Mouse (Mus musculus): ENCODE data around the gene Cryz.

DNA sequence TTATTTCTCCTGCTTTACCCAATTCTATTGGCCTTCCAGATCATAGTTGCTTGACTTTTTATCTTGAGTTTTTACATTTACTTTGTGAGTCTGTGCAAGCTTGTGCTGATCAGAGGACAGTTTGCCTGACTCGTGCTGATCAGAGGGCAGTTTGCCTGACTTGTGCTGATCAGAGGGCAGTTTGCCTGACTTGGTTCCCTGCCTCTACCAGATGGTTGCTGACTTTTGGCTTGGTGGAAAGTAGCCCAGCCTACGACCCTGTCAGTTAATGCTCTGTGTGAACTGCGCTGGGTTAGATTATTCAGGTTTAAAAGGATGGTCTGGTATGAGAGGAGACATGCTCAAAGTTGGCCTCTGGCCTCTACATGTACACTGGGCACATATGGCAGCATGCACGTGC lies 19.6 kb downstream of the Cryz start:
- TF ChIP-seq POLR2A (IDR thresholded peaks at IDR 0.05; ENCODE audit: low read depth, low read length) (no peak), CTCF (IDR thresholded peaks at IDR 0.05; ENCODE audit: borderline replicate concordance, insufficient read depth, low read length) (no peak)

Data from embryonic fibroblast, embryonic 13.5 days (primary cell).